Mouse (Mus musculus): ENCODE results near the gene Btg2. TPM values are rescaled to one million over a fixed set of nuclear protein-coding genes. Genes with fewer than 3 reads are reported as not detected.

The Btg2 gene
- polyA plus RNA-seq, 1 experiment = 481 TPM

DNA sequence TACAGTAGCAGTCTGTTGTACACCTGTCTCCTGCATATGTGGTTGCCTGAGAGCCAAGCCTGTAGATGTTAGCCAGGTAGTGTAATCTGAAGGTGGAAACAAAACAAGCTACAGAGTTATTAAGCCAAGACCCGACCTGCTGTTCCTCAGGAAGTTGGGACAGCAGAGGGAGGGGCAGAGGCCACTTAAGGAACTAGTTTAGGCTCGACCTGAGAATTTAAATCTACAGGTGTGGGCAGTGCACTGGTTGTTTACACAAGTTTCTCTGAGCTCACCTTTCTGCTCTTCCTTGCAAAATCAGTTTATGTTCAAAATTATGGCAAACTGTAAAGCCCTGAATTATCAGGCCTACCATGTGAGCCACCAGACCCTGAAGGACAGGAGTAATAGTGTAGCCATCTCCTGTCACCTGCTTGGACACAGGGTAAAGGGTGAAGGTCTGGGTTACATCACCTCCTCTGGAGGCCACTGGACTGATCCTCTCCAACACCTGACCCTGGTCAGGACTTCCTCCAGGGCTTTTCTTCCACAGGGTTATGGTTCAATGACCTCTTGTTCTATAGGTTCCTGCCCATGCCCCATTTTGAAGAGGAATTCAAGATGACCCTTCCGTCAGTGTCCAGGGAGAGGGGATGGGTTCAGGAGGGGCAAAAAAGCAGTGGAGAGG lies 27.0 kb upstream of the Btg2 start:
- WGBS = 49% methylated on average over 3 of the region's 3 CpGs
- TF ChIP-seq CTCF (IDR thresholded peaks at IDR 0.05; ENCODE audit: borderline replicate concordance, control insufficient read depth, extremely low read depth, insufficient read depth, low read length, poor library complexity) (no peak), POLR2A (IDR thresholded peaks at IDR 0.05; ENCODE audit: control insufficient read depth, extremely low read depth, insufficient read depth, low read length, poor library complexity) (no peak)
- H3K4me3 ChIP-seq (ENCODE audit: control insufficient read depth, insufficient read depth, low read length) = no peak overlapping the region

GRCm38 (mm10) chr1:134105043-134105763 lies 26.3 kb upstream of the Btg2 start:
- no peak overlapping the region for H3K27ac ChIP-seq (ENCODE audit: control insufficient read depth, insufficient read depth, low read length)
- DNase-seq = no peak
- H3K4me3 ChIP-seq (ENCODE audit: control insufficient read depth, insufficient read depth, low read length) = no peak overlapping the region
- H3K27me3 ChIP-seq (ENCODE audit: control insufficient read depth, insufficient read depth, low read length) = no peaks in the 10 kb centered on the region
- peaks cover 20% of the 10 kb centered on the region for H3K4me1 ChIP-seq (replicated peaks; ENCODE audit: control insufficient read depth, insufficient read depth, low read length)
- H3K36me3 ChIP-seq (ENCODE audit: control insufficient read depth, insufficient read depth, low read length) = no peaks in the 10 kb centered on the region
- WGBS = 50% methylated on average over 11 of the region's 11 CpGs
- TF ChIP-seq POLR2A (IDR thresholded peaks at IDR 0.05; ENCODE audit: control insufficient read depth, extremely low read depth, insufficient read depth, low read length, poor library complexity) (no peak), CTCF (IDR thresholded peaks at IDR 0.05; ENCODE audit: borderline replicate concordance, control insufficient read depth, extremely low read depth, insufficient read depth, low read length, poor library complexity) (no peak)

More for the DNA sequence above, 27.0 kb upstream of the Btg2 start:
- peaks cover 20% of the 10 kb centered on the region for H3K4me1 ChIP-seq (replicated peaks; ENCODE audit: control insufficient read depth, insufficient read depth, low read length)
- H3K36me3 ChIP-seq (ENCODE audit: control insufficient read depth, insufficient read depth, low read length) = no peaks in the 10 kb centered on the region
- H3K27me3 ChIP-seq (ENCODE audit: control insufficient read depth, insufficient read depth, low read length) = no peaks in the 10 kb centered on the region
- DNase-seq = no peak
- H3K27ac ChIP-seq (ENCODE audit: control insufficient read depth, insufficient read depth, low read length) = no peak overlapping the region

DNA sequence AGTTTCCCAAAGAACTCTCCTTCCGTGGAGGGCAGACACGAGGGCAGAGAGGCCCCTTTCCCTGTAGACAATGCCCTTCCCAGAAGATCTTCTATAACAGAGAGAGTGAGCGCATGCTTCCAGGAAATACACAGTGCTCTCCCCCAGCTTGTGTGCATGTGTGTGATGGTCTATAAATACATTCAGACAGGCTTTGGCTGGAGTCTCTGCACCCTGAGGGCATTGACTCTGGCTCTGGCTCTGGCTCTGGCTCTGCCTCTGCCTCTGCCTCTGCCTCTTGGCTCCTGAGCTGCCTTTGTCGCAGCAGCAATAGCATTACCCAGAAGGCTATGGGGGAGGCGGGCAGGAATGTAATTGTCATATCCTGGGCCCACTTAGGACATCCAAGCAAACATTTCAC lies 24.9 kb upstream of the Btg2 start:
- no peak overlapping the region for H3K27ac ChIP-seq (ENCODE audit: control insufficient read depth, insufficient read depth, low read length)
- 96% methylated on average over 5 of the region's 5 CpGs for WGBS
- TF ChIP-seq POLR2A (IDR thresholded peaks at IDR 0.05; ENCODE audit: control insufficient read depth, extremely low read depth, insufficient read depth, low read length, poor library complexity) (no peak), CTCF (IDR thresholded peaks at IDR 0.05; ENCODE audit: borderline replicate concordance, control insufficient read depth, extremely low read depth, insufficient read depth, low read length, poor library complexity) (no peak)
- no peak for DNase-seq
- peaks cover 30% of the 10 kb centered on the region for H3K4me1 ChIP-seq (replicated peaks; ENCODE audit: control insufficient read depth, insufficient read depth, low read length)
- no peaks in the 10 kb centered on the region for H3K27me3 ChIP-seq (ENCODE audit: control insufficient read depth, insufficient read depth, low read length)
- no peak overlapping the region for H3K4me3 ChIP-seq (ENCODE audit: control insufficient read depth, insufficient read depth, low read length)
- no peaks in the 10 kb centered on the region for H3K36me3 ChIP-seq (ENCODE audit: control insufficient read depth, insufficient read depth, low read length)

DNA sequence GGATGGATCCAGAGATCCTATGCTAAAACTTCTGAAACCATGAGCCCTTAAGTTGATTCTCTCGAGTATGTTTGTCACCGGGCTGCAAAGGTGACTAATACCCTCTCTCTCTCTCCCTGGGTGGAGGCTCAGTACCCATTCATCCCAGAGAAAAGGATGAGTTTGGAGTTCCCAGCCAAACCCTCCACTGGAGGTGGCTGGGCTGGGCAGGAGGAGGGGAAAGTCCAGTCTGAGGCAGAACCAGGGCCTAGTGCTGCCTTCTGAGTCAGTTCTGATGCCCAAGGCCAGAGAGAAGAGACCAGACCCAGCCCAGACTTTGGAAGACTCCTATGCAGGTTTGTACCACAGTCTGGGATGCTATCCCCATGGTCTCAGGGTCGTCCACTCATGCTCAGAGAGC lies 22.7 kb upstream of the Btg2 start:
- no peak for TF ChIP-seq CTCF (IDR thresholded peaks at IDR 0.05; ENCODE audit: borderline replicate concordance, control insufficient read depth, extremely low read depth, insufficient read depth, low read length, poor library complexity)
- no peak for TF ChIP-seq POLR2A (IDR thresholded peaks at IDR 0.05; ENCODE audit: control insufficient read depth, extremely low read depth, insufficient read depth, low read length, poor library complexity)
- Histone ChIP-seq H3K27ac (ENCODE audit: control insufficient read depth, insufficient read depth, low read length) (no peak overlapping the region), H3K4me3 (ENCODE audit: control insufficient read depth, insufficient read depth, low read length) (no peak overlapping the region), H3K27me3 (ENCODE audit: control insufficient read depth, insufficient read depth, low read length) (no peaks in the 10 kb centered on the region), H3K4me1 (replicated peaks; ENCODE audit: control insufficient read depth, insufficient read depth, low read length) (peaks cover 47% of the 10 kb centered on the region), H3K36me3 (ENCODE audit: control insufficient read depth, insufficient read depth, low read length) (no peaks in the 10 kb centered on the region)
- DNase-seq = no peak
- whole genome bisulfite sequencing = 91% methylated on average over 3 of the region's 3 CpGs

DNA sequence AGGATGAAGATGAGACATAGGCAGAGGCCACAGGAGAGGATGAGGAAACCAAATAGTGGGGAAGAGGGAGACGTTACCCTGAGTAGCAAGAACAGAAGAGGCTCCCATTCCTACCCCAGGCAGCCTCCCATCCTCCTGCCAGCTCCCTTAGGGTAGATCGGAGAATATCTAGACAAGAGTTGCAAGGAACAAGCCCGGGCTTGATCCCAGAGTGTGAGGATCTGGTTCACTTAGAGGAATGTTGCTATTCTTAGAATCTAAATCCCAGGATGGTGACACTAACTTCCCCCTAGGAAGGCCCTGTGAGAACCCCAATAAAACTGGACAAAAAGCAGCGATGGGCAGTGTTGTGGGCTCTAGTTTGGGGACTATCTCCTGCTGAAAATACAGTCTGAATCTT lies 22.0 kb upstream of the Btg2 start:
- WGBS = 94% methylated on average over 4 of the region's 4 CpGs
- Histone ChIP-seq H3K36me3 (ENCODE audit: control insufficient read depth, insufficient read depth, low read length) (no peaks in the 10 kb centered on the region), H3K27ac (ENCODE audit: control insufficient read depth, insufficient read depth, low read length) (no peak overlapping the region), H3K27me3 (ENCODE audit: control insufficient read depth, insufficient read depth, low read length) (no peaks in the 10 kb centered on the region), H3K4me1 (replicated peaks; ENCODE audit: control insufficient read depth, insufficient read depth, low read length) (peaks cover 47% of the 10 kb centered on the region), H3K4me3 (ENCODE audit: control insufficient read depth, insufficient read depth, low read length) (no peak overlapping the region)
- DNase-seq = no peak
- TF ChIP-seq CTCF (IDR thresholded peaks at IDR 0.05; ENCODE audit: borderline replicate concordance, control insufficient read depth, extremely low read depth, insufficient read depth, low read length, poor library complexity) (no peak), POLR2A (IDR thresholded peaks at IDR 0.05; ENCODE audit: control insufficient read depth, extremely low read depth, insufficient read depth, low read length, poor library complexity) (no peak)

DNA sequence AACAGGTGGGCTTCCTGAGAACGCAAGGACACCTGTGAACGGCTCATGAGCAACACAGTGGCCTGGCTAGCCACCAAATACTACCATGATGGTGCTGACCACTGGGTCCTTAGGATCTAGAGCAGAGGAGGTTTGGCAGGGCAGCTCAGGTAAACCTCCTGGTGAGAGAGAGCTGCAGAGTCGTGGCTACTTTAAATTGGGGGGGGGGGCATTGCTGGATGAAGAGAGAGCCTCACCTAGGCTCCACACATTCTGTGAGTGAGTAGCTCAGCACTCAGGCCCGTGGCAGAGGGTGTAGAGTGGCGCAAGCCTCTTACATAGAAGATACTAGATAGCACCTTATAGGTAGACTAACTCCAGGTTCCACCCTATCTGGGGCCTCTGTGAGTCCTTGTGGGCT lies 21.5 kb upstream of the Btg2 start:
- no peaks in the 10 kb centered on the region for H3K27me3 ChIP-seq (ENCODE audit: control insufficient read depth, insufficient read depth, low read length)
- TF ChIP-seq POLR2A (IDR thresholded peaks at IDR 0.05; ENCODE audit: control insufficient read depth, extremely low read depth, insufficient read depth, low read length, poor library complexity) = no peak
- no peak overlapping the region for H3K27ac ChIP-seq (ENCODE audit: control insufficient read depth, insufficient read depth, low read length)
- 94% methylated on average over 5 of the region's 5 CpGs for WGBS
- H3K4me1 ChIP-seq (replicated peaks; ENCODE audit: control insufficient read depth, insufficient read depth, low read length) = peaks cover 51% of the 10 kb centered on the region
- no peak overlapping the region for H3K4me3 ChIP-seq (ENCODE audit: control insufficient read depth, insufficient read depth, low read length)
- no peaks in the 10 kb centered on the region for H3K36me3 ChIP-seq (ENCODE audit: control insufficient read depth, insufficient read depth, low read length)
- DNase-seq = no peak
